Mouse (Mus musculus) subcutaneous adipose tissue, adult 2 months (tissue): ENCODE measurements around the gene Mphosph8. TPM values are rescaled to one million over a fixed set of nuclear protein-coding genes. Genes with fewer than 3 reads are reported as not detected.

Experiments
- polyA plus RNA-seq: library from polyadenylated mRNA; depleted of rRNA; stranded (reverse); fragments of >200 nt; gene quantifications from 2 replicates; pipeline ENCODE4 v1.2.3, GENCODE M21; 2012; ENCODE audit warnings: low replicate concordance; rRNA removed

Mphosph8 gene
- polyA plus RNA-seq = 5.7 and 9.2 TPM in 2 replicates

DNA sequence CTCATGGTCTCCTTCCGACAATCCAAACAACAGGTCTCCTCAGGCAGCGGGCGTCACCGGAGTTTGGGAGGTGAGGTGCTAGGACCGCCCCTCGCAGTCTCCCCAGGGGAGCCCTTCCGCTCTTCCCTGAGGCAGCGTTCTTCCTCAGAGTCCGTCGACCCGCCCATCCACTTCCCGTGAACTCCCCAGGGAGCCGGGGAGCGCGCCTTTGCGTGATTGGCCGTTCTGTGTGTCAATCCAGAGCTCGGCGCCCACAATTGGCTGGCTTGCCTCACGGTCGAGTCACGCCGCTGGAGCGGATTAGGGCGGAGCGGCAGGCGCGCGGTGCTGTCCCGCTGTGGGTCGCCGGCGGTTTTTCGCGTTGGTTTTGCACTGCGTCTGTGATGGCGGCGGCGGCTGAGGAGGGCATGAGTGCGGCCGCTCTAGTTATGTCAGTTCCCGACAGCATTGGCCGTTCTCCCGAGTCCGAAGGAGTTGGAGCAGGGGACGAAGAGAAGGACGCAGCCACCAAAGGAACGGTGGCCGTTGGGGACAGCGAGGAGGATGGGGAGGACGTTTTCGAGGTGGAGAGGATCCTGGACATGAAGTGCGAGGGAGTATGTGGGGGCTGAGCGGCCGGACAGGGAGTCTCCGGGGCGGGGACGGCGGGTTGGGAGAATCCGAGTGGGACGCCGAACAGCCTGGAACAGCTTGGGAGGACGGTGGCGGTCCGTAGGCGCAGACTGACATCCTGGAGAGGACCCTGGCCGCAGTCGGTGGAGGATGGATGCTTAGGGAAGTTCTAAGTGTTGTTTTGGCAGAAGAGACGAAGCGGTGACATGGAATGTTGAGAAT lies at the start of gene Mphosph8:
Gene Mphosph8 (plus strand): TSS at position 280 of the 834 bp plus-strand sequence.

Other genes starting within 250 kb of the Mphosph8 start
- gene Cenpj, start 92.8 kb upstream of the Mphosph8 start, polyA plus RNA-seq = 1.5 and 2.1 TPM in 2 replicates
- 8.8 and 11.8 TPM in 2 replicates for gene Parp4, start 92.6 kb upstream of the Mphosph8 start, polyA plus RNA-seq
- 4.7 and 12.1 TPM in 2 replicates for gene Pspc1, start 110.1 kb downstream of the Mphosph8 start, polyA plus RNA-seq
- gene Zmym5, start 143.5 kb downstream of the Mphosph8 start, polyA plus RNA-seq = 7.7 TPM in 2 replicates
- gene Zmym2, start 218.4 kb downstream of the Mphosph8 start, polyA plus RNA-seq = 8.0 and 13.6 TPM in 2 replicates